Mouse (Mus musculus) stomach, postnatal 0 days (tissue): ENCODE results near the gene Parp16.

Experiments used
- CTCF ChIP-seq: IDR thresholded peaks from 2 replicates; pipeline ENCODE4 v1.5.1; 2016; ENCODE audit warnings: antibody characterized with exemption, low read depth, mild to moderate bottlenecking, moderate library complexity
- EP300 ChIP-seq: optimal IDR thresholded peaks from 2 replicates; pipeline ENCODE3; 2016; ENCODE audit warnings: antibody characterized with exemption

DNA sequence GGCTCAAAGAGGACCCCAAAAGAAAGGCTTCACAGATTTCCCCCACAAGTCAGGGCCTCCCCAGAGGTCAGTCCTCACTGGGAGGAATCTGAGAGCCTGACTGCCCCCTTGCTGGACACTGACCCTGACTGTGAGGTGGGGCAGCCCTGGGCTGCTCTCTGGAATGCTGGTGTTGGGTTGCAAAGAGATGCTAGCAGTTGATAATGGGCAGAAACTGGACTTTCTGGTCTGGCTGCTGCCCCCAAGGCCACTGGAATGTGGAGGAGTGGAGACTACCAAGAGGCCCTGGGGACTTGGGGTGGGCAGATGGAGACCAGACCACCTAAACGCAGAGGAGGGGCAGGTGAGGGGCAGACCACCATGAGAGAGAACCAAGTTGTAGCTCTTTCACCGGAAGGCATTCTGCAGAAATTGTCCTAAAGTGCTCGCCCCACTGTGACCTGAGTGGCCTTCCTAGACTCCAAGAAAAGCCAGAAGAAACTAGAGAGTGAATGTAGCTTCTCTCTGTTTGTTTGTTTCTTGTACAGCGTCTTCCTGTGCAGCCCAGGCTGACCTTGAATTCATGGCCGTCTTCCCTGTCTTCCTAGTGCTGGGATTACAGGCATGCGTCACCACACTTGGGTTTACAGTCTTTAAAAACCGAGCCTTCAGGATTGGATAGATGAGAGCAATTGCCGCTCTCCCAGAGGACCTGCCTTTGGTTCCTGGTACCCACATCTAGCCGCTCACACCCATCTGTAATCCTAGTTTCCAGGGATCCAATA, 40.3 kb upstream of the Parp16 start:
- no peak for TF ChIP-seq CTCF
- TF ChIP-seq EP300 = no peak
